Mouse (Mus musculus) small intestine, adult 2 months (tissue): ENCODE data around the gene Il5ra. TPM values are rescaled to one million over a fixed set of nuclear protein-coding genes. Genes with fewer than 3 reads are reported as not detected.
A peak's percentile ranks its signal among the peaks of the same experiment; 100 is the strongest.

ENCODE experiments used
- H3K27ac ChIP-seq: fragments of 200-500 bp; 2 replicates; pipeline ENCODE4 v1.5.1; 2012; ENCODE audit warnings: low read depth, low read length, control low read depth, inconsistent platforms; ENCODE audit not compliant: insufficient read depth
- H3K27me3 ChIP-seq: fragments of 200-500 bp; 2 replicates; pipeline ENCODE4 v1.6.1; 2012; ENCODE audit warnings: mild to moderate bottlenecking, moderate library complexity, low read length, inconsistent platforms; ENCODE audit not compliant: control insufficient read depth, insufficient read depth
- H3K36me3 ChIP-seq: fragments of 200-500 bp; 2 replicates; pipeline ENCODE4 v1.6.1; 2012; ENCODE audit warnings: mild to moderate bottlenecking, low read length, control low read depth, inconsistent platforms; ENCODE audit not compliant: control insufficient read depth, insufficient read depth
- H3K4me1 ChIP-seq: fragments of 200-500 bp; 2 replicates; pipeline ENCODE4 v1.6.1; 2012; ENCODE audit warnings: low read length, inconsistent platforms, mixed read lengths; ENCODE audit not compliant: control insufficient read depth, insufficient read depth, insufficient read length
- H3K4me3 ChIP-seq: fragments of 200-500 bp; 2 replicates; pipeline ENCODE4 v1.5.1; 2012; ENCODE audit warnings: low read depth, mild to moderate bottlenecking, control low read depth, inconsistent platforms, low read length, moderate library complexity
- CTCF ChIP-seq: fragments of 200-500 bp; IDR thresholded peaks from 2 replicates; pipeline ENCODE4 v1.5.1; 2012; ENCODE audit warnings: low read depth, mild to moderate bottlenecking, control low read depth, inconsistent platforms, low read length, moderate library complexity, mixed read lengths; ENCODE audit not compliant: insufficient replicate concordance, insufficient read length; ENCODE audit errors: extremely low read depth
- POLR2A ChIP-seq: fragments of 200-500 bp; IDR thresholded peaks from 2 replicates; pipeline ENCODE4 v1.6.1; 2012; ENCODE audit warnings: low read depth, mild to moderate bottlenecking, control low read depth, inconsistent platforms, low read length, moderate library complexity
- WGBS: fragments of 180-500 bp; shearing (Covaris S2); methylation state at CpG from one replicate; pipeline ENCODE4 v1.1.7; 2018; 5-methylcytosine and 5-hydroxymethylcytosine counted together
- polyA plus RNA-seq: library from polyadenylated mRNA; depleted of rRNA; stranded (reverse); fragments of >200 nt; gene quantifications from 2 replicates; pipeline ENCODE4 v1.2.3, GENCODE M21; 2012; rRNA removed

The Il5ra gene
- polyA plus RNA-seq = 0.03 and 0.04 TPM in 2 replicates

GRCm38 (mm10) chr6:106748887-106749388, at the start of gene Il5ra:
Il5ra (minus strand) TSS chr6:106749037.
- H3K27me3 ChIP-seq = no peaks in the 10 kb centered on the region
- H3K27ac ChIP-seq = no peak within 1 kb of the TSS
- H3K36me3 ChIP-seq = no peaks in the 10 kb centered on the region
- H3K4me3 ChIP-seq = no peak within 1 kb of the TSS
- H3K4me1 ChIP-seq = no peaks in the 10 kb centered on the region
- TF ChIP-seq POLR2A (no peak), CTCF (no peak)
- WGBS = 39% methylated on average over 6 of the region's 6 CpGs

DNA sequence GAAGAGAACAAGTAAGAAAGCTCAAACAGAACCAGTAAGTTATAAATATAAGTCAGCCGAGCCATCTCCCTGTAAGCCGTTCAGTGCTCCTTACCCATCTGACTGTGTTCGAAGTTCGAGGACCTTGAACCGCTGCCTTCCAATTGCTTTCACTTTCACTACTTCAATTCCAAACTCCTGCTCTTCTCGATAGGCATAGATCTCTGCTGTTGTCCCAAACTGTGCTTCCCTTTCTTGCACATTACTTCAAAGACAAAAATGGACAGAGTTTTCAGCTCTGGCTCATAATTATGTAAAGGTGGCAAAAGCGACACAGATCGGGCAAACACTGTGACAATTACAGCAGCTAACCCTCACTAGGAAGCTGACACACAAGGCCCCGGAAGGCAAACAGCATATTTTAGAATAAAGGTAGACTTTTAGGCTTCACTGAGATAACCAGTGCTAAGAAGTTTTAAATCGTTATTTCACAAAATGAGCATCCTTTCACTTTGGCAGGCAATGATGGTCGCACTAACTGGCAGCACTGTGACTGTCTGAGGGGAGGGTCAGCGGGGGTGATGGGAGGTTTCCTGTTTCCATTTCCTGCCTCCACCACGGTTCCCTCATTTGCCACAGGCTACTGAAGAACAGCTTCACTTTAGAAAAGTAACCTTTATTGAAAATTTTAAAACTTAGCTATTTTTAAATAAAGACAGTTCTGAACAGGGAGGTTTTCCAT, 45.4 kb upstream of the Il5ra start:
- 50% methylated on average over 13 of the region's 13 CpGs for WGBS
- 0 out of 2 replicates have a peak overlapping the region, but pooled peaks have one; percentile 1 for H3K4me3 ChIP-seq
- TF ChIP-seq POLR2A = no peak
- no peak for TF ChIP-seq CTCF
- peak overlapping the region; percentile 58 for H3K27ac ChIP-seq
- peaks cover 10% of the 10 kb centered on the region for H3K4me1 ChIP-seq
- H3K27me3 ChIP-seq = no peaks in the 10 kb centered on the region
- peaks cover 23% of the 10 kb centered on the region for H3K36me3 ChIP-seq

DNA sequence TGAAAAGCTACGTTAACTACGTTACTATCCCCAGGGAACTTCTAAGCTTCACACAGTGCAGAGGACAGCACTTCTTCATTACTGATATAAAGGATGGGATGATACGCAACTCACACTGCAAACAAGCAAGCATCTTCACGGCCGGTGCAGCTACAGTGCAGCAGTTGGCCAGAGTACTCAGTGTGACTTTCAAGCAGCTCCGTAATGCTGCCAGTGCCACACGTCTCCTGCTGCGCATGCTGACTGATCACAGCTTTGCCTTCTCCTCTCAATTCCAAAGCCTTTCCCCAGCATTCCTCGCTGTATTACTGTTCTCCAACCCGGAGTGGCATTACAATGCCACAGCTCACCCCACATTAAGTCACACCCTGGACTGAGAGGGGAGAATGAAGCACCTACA, 44.8 kb upstream of the Il5ra start:
- 80% methylated on average over 10 of the region's 10 CpGs for WGBS
- Histone ChIP-seq H3K4me3 (0 out of 2 replicates have a peak overlapping the region, but pooled peaks have one; percentile 1), H3K4me1 (peaks cover 7% of the 10 kb centered on the region), H3K36me3 (peaks cover 27% of the 10 kb centered on the region), H3K27me3 (no peaks in the 10 kb centered on the region), H3K27ac (peak overlapping the region; percentile 58)
- TF ChIP-seq CTCF = no peak
- no peak for TF ChIP-seq POLR2A

- H3K36me3 ChIP-seq = peaks cover 31% of the 10 kb centered on the region
- 88% methylated on average over 7 of the region's 7 CpGs for WGBS
- H3K27ac ChIP-seq = peak overlapping the region; percentile 14; the same call in 1 of the 2 replicates
- H3K4me3 ChIP-seq = no peak overlapping the region
- no peak for TF ChIP-seq CTCF
- TF ChIP-seq POLR2A = no peak
- H3K4me1 ChIP-seq = peaks cover 4% of the 10 kb centered on the region
- no peaks in the 10 kb centered on the region for H3K27me3 ChIP-seq
Measured at GRCm38 (mm10) chr6:106793088-106793487, 44.3 kb upstream of the Il5ra start.

GRCm38 (mm10) chr6:106792486-106792885, 43.6 kb upstream of the Il5ra start:
- TF ChIP-seq CTCF (no peak), POLR2A (no peak)
- Histone ChIP-seq H3K36me3 (peaks cover 32% of the 10 kb centered on the region), H3K4me3 (no peak overlapping the region), H3K27me3 (no peaks in the 10 kb centered on the region), H3K4me1 (peaks cover 4% of the 10 kb centered on the region), H3K27ac (no peak overlapping the region)
- 89% methylated on average over 5 of the region's 5 CpGs for WGBS

GRCm38 (mm10) chr6:106791429-106791828, 42.6 kb upstream of the Il5ra start:
- Histone ChIP-seq H3K4me3 (no peak overlapping the region), H3K27ac (no peak overlapping the region), H3K27me3 (no peaks in the 10 kb centered on the region), H3K4me1 (peaks cover 4% of the 10 kb centered on the region), H3K36me3 (peaks cover 35% of the 10 kb centered on the region)
- TF ChIP-seq CTCF (no peak), POLR2A (no peak)
- WGBS = 84% methylated on average over 8 of the region's 8 CpGs

GRCm38 (mm10) chr6:106787138-106787537, 38.3 kb upstream of the Il5ra start:
- no peak overlapping the region for H3K4me3 ChIP-seq
- no peaks in the 10 kb centered on the region for H3K27me3 ChIP-seq
- H3K36me3 ChIP-seq = peaks cover 37% of the 10 kb centered on the region
- 0 out of 2 replicates have a peak overlapping the region, but pooled peaks have one; percentile 39 for H3K27ac ChIP-seq
- no peaks in the 10 kb centered on the region for H3K4me1 ChIP-seq
- TF ChIP-seq CTCF (no peak), POLR2A (no peak)
- WGBS = 52% methylated on average over 3 of the region's 3 CpGs
